In the genomic region with DNA sequence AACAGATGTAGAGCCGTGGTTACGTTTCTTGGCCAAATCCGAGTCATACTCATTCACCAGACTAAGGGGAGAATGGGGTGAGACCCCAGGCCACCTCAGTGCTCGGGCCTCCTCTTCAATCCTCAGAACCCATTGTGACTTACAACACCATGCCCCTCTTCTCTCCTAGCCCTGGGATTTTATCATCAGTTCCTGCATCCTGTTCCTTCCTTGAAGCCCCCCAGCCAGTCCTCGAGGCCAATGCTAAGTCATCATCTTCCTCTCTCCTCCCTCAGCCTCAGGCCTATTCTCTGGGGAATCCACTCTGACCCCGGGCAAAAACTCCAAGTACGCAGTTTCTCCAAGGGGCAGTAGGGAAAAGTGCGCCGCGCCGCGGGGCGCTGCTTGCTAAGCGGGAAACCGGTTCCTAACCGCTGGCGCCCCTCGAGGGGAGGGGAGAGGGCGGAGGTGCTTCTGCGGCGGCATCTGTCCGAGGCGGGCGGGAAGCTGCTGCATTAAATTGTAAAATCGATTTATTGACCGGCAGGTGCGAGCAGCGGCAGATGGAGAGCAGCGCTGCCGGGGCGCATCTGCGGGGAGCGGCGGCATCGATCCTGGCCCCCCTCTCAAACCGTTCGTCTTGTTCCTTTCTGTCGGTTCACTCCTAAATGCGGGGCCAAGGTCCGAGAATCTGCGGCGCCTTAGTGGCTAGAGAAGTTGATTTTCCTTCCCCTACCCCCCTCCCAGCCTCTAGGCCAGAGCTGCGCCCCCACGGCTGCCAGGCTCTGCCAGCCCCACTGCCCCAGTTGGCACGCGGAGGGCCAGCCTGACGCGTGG, we compare ENCODE assay signal across 8 mouse cellular contexts. TPM values are rescaled to one million over a fixed set of nuclear protein-coding genes. Genes with fewer than 3 reads are reported as not detected.
DNase-seq lines count a peak whose midpoint lies in the region; ATAC-seq and TF ChIP-seq lines count a peak whose summit lies in the region.

No protein-coding gene starts in this region.

- H3K4me1 ChIP-seq in embryonic facial prominence, embryonic 15.5 days: peaks cover 55% of the 10 kb centered on the region
- H3K4me1 ChIP-seq in limb, embryonic 12.5 days (replicated peaks): peaks cover 46% of the 10 kb centered on the region
- H3K4me1 ChIP-seq in olfactory bulb, adult 2 months (ENCODE audit: control insufficient read depth, insufficient read depth, low read length): peaks cover 44% of the 10 kb centered on the region

- intact Hi-C loops in left cerebral cortex, adult 2 months (cut with DNase I): no loop called here
- intact Hi-C loops in left cerebral cortex, postnatal 25 days (cut with DNase I): no loop called here

- peaks cover 69% of the 10 kb centered on the region for H3K27me3 ChIP-seq in embryonic facial prominence, embryonic 15.5 days
- H3K27me3 ChIP-seq in limb, embryonic 12.5 days: peaks cover 77% of the 10 kb centered on the region

- DNase-seq in left cerebral cortex, adult 2 months (ENCODE audit: extremely low spot score in 1 of 2, low spot score in 2 of 2): no peak
- DNase-seq in left cerebral cortex, postnatal 25 days (ENCODE audit: low spot score in 2 of 2): no peak
- no peak for DNase-seq in B cell, adult 2 months
- no peak for DNase-seq in spleen, postnatal 10 days (ENCODE audit: low spot score in 2 of 2)

- no peak overlapping the region for H3K27ac ChIP-seq in left cerebral cortex, adult 2 months
- H3K27ac ChIP-seq in embryonic facial prominence, embryonic 15.5 days (replicated peaks): no peak overlapping the region
- H3K27ac ChIP-seq in limb, embryonic 12.5 days: no peak overlapping the region
- H3K27ac ChIP-seq in olfactory bulb, adult 2 months (ENCODE audit: insufficient read depth, low read depth, low read length): no peak overlapping the region

- WGBS in embryonic facial prominence, embryonic 15.5 days: 4% methylated on average over 48 of the region's 48 CpGs
- 2% methylated on average over 48 of the region's 48 CpGs for WGBS in limb, embryonic 12.5 days
- 9% methylated on average over 48 of the region's 48 CpGs for WGBS in olfactory bulb, adult 2 months

- H3K4me3 ChIP-seq in left cerebral cortex, adult 2 months: peak overlapping the region; percentile 34
- H3K4me3 ChIP-seq in embryonic facial prominence, embryonic 15.5 days (replicated peaks): peak overlapping the region; percentile 40
- peak overlapping the region; percentile 41 for H3K4me3 ChIP-seq in limb, embryonic 12.5 days (replicated peaks)
- peak overlapping the region; percentile 19 for H3K4me3 ChIP-seq in olfactory bulb, adult 2 months (ENCODE audit: insufficient read depth, low read depth, low read length)

- no peak for TF ChIP-seq CTCF in left cerebral cortex, adult 2 months (IDR thresholded peaks at IDR 0.05)
- no peak for TF ChIP-seq CTCF in olfactory bulb, adult 2 months (IDR thresholded peaks at IDR 0.05; ENCODE audit: insufficient read depth, low read depth, low read length)

- peak overlapping the region; percentile 13; the same call in 1 of the 2 replicates for H3K9ac ChIP-seq in embryonic facial prominence, embryonic 15.5 days
- H3K9ac ChIP-seq in limb, embryonic 12.5 days (replicated peaks): peak overlapping the region; percentile 53

- peak overlapping the region; percentile 75 for H3K4me2 ChIP-seq in embryonic facial prominence, embryonic 15.5 days (replicated peaks)
- peak overlapping the region; percentile 71 for H3K4me2 ChIP-seq in limb, embryonic 12.5 days

- no peaks in the 10 kb centered on the region for H3K9me3 ChIP-seq in embryonic facial prominence, embryonic 15.5 days (replicated peaks)
- H3K9me3 ChIP-seq in limb, embryonic 12.5 days: no peaks in the 10 kb centered on the region

- no peaks in the 10 kb centered on the region for H3K36me3 ChIP-seq in embryonic facial prominence, embryonic 15.5 days
- H3K36me3 ChIP-seq in limb, embryonic 12.5 days: no peaks in the 10 kb centered on the region

- TF ChIP-seq POLR2A in olfactory bulb, adult 2 months (IDR thresholded peaks at IDR 0.05; ENCODE audit: insufficient read depth, low read depth, low read length): no peak

- ATAC-seq in embryonic facial prominence, embryonic 15.5 days (ENCODE audit: insufficient number of reproducible peaks, low FRiP score, low TSS enrichment, low read depth): no peak; the same call in 1 of the 2 replicates
- ATAC-seq in limb, embryonic 12.5 days (ENCODE audit: insufficient number of reproducible peaks, insufficient read depth, low FRiP score, low TSS enrichment, low read depth): no peak
- no peak for ATAC-seq in CD4-positive, CD25-positive, alpha-beta regulatory T cell, adult 4 months

RNA-seq across cellular contexts. Expression of a gene that starts 3.6 kb away (rescaled TPM):
- total RNA-seq in left cerebral cortex, adult 2 months (2021): 1 to 10 TPM; 2.3 to 2.4 TPM
- 1 to 10 TPM; 2.3 to 4.0 TPM for total RNA-seq in left cerebral cortex, postnatal 25 days (2021)
- polyA plus RNA-seq in embryonic facial prominence, embryonic 15.5 days (2015; fragmentation: Nextera tagmentation; extraction: Ambion mirVana): 5.7 and 5.8 TPM in 2 replicates
- 4.8 and 5.3 TPM in 2 replicates for polyA plus RNA-seq in limb, embryonic 12.5 days (2016; fragmentation: Nextera tagmentation; extraction: Ambion mirVana)
- polyA plus RNA-seq in olfactory bulb, adult 2 months (2012; ENCODE audit: insufficient read depth, insufficient read length, low replicate concordance, missing spikeins): not detected in 2 replicates
- polyA plus RNA-seq in CD4-positive, CD25-positive, alpha-beta regulatory T cell, adult 4 months (2017; shearing (Covaris generic)): not detected

RNA-seq across cellular contexts. Expression of a gene that starts 29.1 kb away (rescaled TPM):
- 1 to 10 TPM; 7.5 to 8.7 TPM for total RNA-seq in left cerebral cortex, adult 2 months (2021)
- 1 to 10 TPM; 9.6 to 9.8 TPM for total RNA-seq in left cerebral cortex, postnatal 25 days (2021)
- 2.1 and 2.4 TPM in 2 replicates for polyA plus RNA-seq in embryonic facial prominence, embryonic 15.5 days (2015; fragmentation: Nextera tagmentation; extraction: Ambion mirVana)
- 0.45 and 0.68 TPM in 2 replicates for polyA plus RNA-seq in limb, embryonic 12.5 days (2016; fragmentation: Nextera tagmentation; extraction: Ambion mirVana)
- not detected in 2 replicates for polyA plus RNA-seq in olfactory bulb, adult 2 months (2012; ENCODE audit: insufficient read depth, insufficient read length, low replicate concordance, missing spikeins)
- not detected for polyA plus RNA-seq in CD4-positive, CD25-positive, alpha-beta regulatory T cell, adult 4 months (2017; shearing (Covaris generic))

RNA-seq across cellular contexts. Expression of a gene that starts 33.4 kb away (rescaled TPM):
- 10 to 100 TPM; 47.2 to 50.8 TPM for total RNA-seq in left cerebral cortex, adult 2 months (2021)
- total RNA-seq in left cerebral cortex, postnatal 25 days (2021): 10 to 100 TPM; 48.4 to 48.9 TPM
- polyA plus RNA-seq in embryonic facial prominence, embryonic 15.5 days (2015; fragmentation: Nextera tagmentation; extraction: Ambion mirVana): 18.8 and 19.6 TPM in 2 replicates
- 23.8 and 24.6 TPM in 2 replicates for polyA plus RNA-seq in limb, embryonic 12.5 days (2016; fragmentation: Nextera tagmentation; extraction: Ambion mirVana)
- not detected in 2 replicates for polyA plus RNA-seq in olfactory bulb, adult 2 months (2012; ENCODE audit: insufficient read depth, insufficient read length, low replicate concordance, missing spikeins)
- polyA plus RNA-seq in CD4-positive, CD25-positive, alpha-beta regulatory T cell, adult 4 months (2017; shearing (Covaris generic)): 10 to 100 TPM in 1 of 2 experiments, 1 to 10 TPM in 1; 4.7 to 13.0 TPM

RNA-seq across cellular contexts. Expression of a gene that starts 50.9 kb away (rescaled TPM):
- 10 to 100 TPM in 1 of 2 experiments, 1 to 10 TPM in 1; 9.8 to 11.1 TPM for total RNA-seq in left cerebral cortex, adult 2 months (2021)
- total RNA-seq in left cerebral cortex, postnatal 25 days (2021): 1 to 10 TPM; 7.9 to 9.0 TPM
- 37.1 and 37.9 TPM in 2 replicates for polyA plus RNA-seq in embryonic facial prominence, embryonic 15.5 days (2015; fragmentation: Nextera tagmentation; extraction: Ambion mirVana)
- polyA plus RNA-seq in limb, embryonic 12.5 days (2016; fragmentation: Nextera tagmentation; extraction: Ambion mirVana): 8.5 TPM in 2 replicates
- not detected in 2 replicates for polyA plus RNA-seq in olfactory bulb, adult 2 months (2012; ENCODE audit: insufficient read depth, insufficient read length, low replicate concordance, missing spikeins)
- not detected for polyA plus RNA-seq in CD4-positive, CD25-positive, alpha-beta regulatory T cell, adult 4 months (2017; shearing (Covaris generic))
